Mouse (Mus musculus): ENCODE measurements around the gene Gm9821. TPM values are rescaled to one million over a fixed set of nuclear protein-coding genes. Genes with fewer than 3 reads are reported as not detected.

Gene Gm9821
- total RNA-seq, 4 experiments from 2014 or later: not detected

GRCm38 (mm10) chr2:91949411-91950274 lies 4.1 kb downstream of the Gm9821 start:
- DNase-seq: no peak

- DNase-seq: no peak
Observed at GRCm38 (mm10) chr2:91950275-91951085, 5.0 kb downstream of the Gm9821 start.

GRCm38 (mm10) chr2:91953825-91954224 lies 8.3 kb downstream of the Gm9821 start:
- DNase-seq: peak; percentile 66

- no peak for DNase-seq
Observed at GRCm38 (mm10) chr2:91955121-91955591, 9.7 kb downstream of the Gm9821 start.

GRCm38 (mm10) chr2:91955875-91956274 lies 10.4 kb downstream of the Gm9821 start:
- DNase-seq: no peak

- DNase-seq: no peak
Observed at GRCm38 (mm10) chr2:91957096-91957495, 11.6 kb downstream of the Gm9821 start.

- no peak for DNase-seq
Observed at GRCm38 (mm10) chr2:91958049-91958448, 12.5 kb downstream of the Gm9821 start.

GRCm38 (mm10) chr2:91958701-91959457 lies 13.4 kb downstream of the Gm9821 start:
- no peak for DNase-seq

GRCm38 (mm10) chr2:91959544-91960410 lies 14.3 kb downstream of the Gm9821 start:
- DNase-seq: no peak

- DNase-seq: no peak
Observed at GRCm38 (mm10) chr2:91960459-91960858, 15.0 kb downstream of the Gm9821 start.

GRCm38 (mm10) chr2:91961901-91962761 lies 16.6 kb downstream of the Gm9821 start:
- no peak for DNase-seq

GRCm38 (mm10) chr2:91962864-91963401 lies 17.4 kb downstream of the Gm9821 start:
- DNase-seq: no peak

GRCm38 (mm10) chr2:91963443-91963932 lies 18.0 kb downstream of the Gm9821 start:
- DNase-seq: peak; percentile 94

GRCm38 (mm10) chr2:91964610-91965204 lies 19.2 kb downstream of the Gm9821 start:
- DNase-seq: no peak

GRCm38 (mm10) chr2:91965417-91965816 lies 19.9 kb downstream of the Gm9821 start:
- DNase-seq: peak; percentile 70

- no peak for DNase-seq
Observed at GRCm38 (mm10) chr2:91966367-91966766, 20.9 kb downstream of the Gm9821 start.

GRCm38 (mm10) chr2:91967962-91968361 lies 22.5 kb downstream of the Gm9821 start:
- no peak for DNase-seq

- DNase-seq: no peak
Observed at GRCm38 (mm10) chr2:91971231-91972097, 26.0 kb downstream of the Gm9821 start.

Measured in adrenal gland, adult 8-10 months (tissue).